Mouse (Mus musculus): Measurements from ENCODE around the gene Lap3.

Gene Lap3

GRCm38 (mm10) chr5:45494093-45494755 lies 1.1 kb downstream of the Lap3 start:
- intact Hi-C loops (cut with DNase I) = loop anchor here (5.0 kb wide), 2 partner anchors 33 to 42 kb away; partner anchors contain the start of genes Clrn2 and Qdpr

GRCm38 (mm10) chr5:45495429-45495975 lies 2.3 kb downstream of the Lap3 start:
- intact Hi-C loops (cut with DNase I) = no loop called here

- intact Hi-C loops (cut with DNase I) = no loop called here
Measured at GRCm38 (mm10) chr5:45496042-45496441, 2.9 kb downstream of the Lap3 start.

- intact Hi-C loops (cut with DNase I) = no loop called here
Measured at GRCm38 (mm10) chr5:45496479-45496878, 3.3 kb downstream of the Lap3 start.

GRCm38 (mm10) chr5:45496930-45497550 lies 3.9 kb downstream of the Lap3 start:
- intact Hi-C loops (cut with DNase I) = no loop called here

GRCm38 (mm10) chr5:45497564-45497963 lies 4.4 kb downstream of the Lap3 start:
- intact Hi-C loops (cut with DNase I) = no loop called here

- intact Hi-C loops (cut with DNase I) = no loop called here
Measured at GRCm38 (mm10) chr5:45510071-45510470, 16.9 kb downstream of the Lap3 start.

GRCm38 (mm10) chr5:45512908-45513307 lies 19.7 kb downstream of the Lap3 start:
- intact Hi-C loops (cut with DNase I) = no loop called here

GRCm38 (mm10) chr5:45513511-45513910 lies 20.3 kb downstream of the Lap3 start:
- intact Hi-C loops (cut with DNase I) = no loop called here

GRCm38 (mm10) chr5:45514599-45514998 lies 21.4 kb downstream of the Lap3 start:
- intact Hi-C loops (cut with DNase I) = no loop called here

GRCm38 (mm10) chr5:45515151-45515743 lies 22.1 kb downstream of the Lap3 start:
- intact Hi-C loops (cut with DNase I) = no loop called here

GRCm38 (mm10) chr5:45519960-45520808 lies 27.0 kb downstream of the Lap3 start, which contains the start of gene Med28:
Gene Med28, plus strand, starts transcription at chr5:45520229.
- intact Hi-C loops (cut with DNase I) = loop anchor here (2.0 kb wide), 1 partner anchor 69 kb away; the partner anchor contains the start of gene Qdpr

- intact Hi-C loops (cut with DNase I) = loop anchor here (2.0 kb wide), 1 partner anchor 70 kb away; the partner anchor contains the start of gene Qdpr
Measured at GRCm38 (mm10) chr5:45520809-45521110, 27.6 kb downstream of the Lap3 start.

GRCm38 (mm10) chr5:45521601-45522000 lies 28.4 kb downstream of the Lap3 start:
- intact Hi-C loops (cut with DNase I) = loop anchor here (2.0 kb wide), 1 partner anchor 71 kb away; the partner anchor contains the start of gene Qdpr

GRCm38 (mm10) chr5:45525101-45525500 lies 31.9 kb downstream of the Lap3 start:
- intact Hi-C loops (cut with DNase I) = loop anchor here (5.0 kb wide), 1 partner anchor 33 kb away; the partner anchor contains the start of gene Lap3

- intact Hi-C loops (cut with DNase I) = loop anchor here (5.0 kb wide), 1 partner anchor 34 kb away; the partner anchor contains the start of gene Lap3
Measured at GRCm38 (mm10) chr5:45526338-45526737, 33.2 kb downstream of the Lap3 start.

GRCm38 (mm10) chr5:45529696-45530095 lies 36.5 kb downstream of the Lap3 start:
- intact Hi-C loops (cut with DNase I) = loop anchor here (5.0 kb wide), 1 partner anchor 37 kb away; the partner anchor contains the start of gene Lap3

- intact Hi-C loops (cut with DNase I) = loop anchor here (2.0 to 5.0 kb wide), 3 partner anchors 60 to 813 kb away; partner anchors contain the start of gene Ncapg
Measured at GRCm38 (mm10) chr5:45534319-45535098, 41.3 kb downstream of the Lap3 start.

- intact Hi-C loops (cut with DNase I) = loop anchor here (2.0 to 5.0 kb wide), 3 partner anchors 60 to 812 kb away; partner anchors contain the start of gene Ncapg
Measured at GRCm38 (mm10) chr5:45535177-45535576, 42.0 kb downstream of the Lap3 start.

- intact Hi-C loops (cut with DNase I) = loop anchor here (5.0 kb wide), 2 partner anchors 128 to 808 kb away; partner anchors contain the start of gene Ncapg
Measured at GRCm38 (mm10) chr5:45539502-45539901, 46.3 kb downstream of the Lap3 start.

Data from adrenal gland (tissue).